Mouse (Mus musculus) forebrain, embryonic 10.5 days (tissue): Measurements from ENCODE around the gene C130050O18Rik. TPM values are rescaled to one million over a fixed set of nuclear protein-coding genes. Genes with fewer than 3 reads are reported as not detected.

ENCODE experiments used
- DNase-seq: peaks from one replicate; pipeline ENCODE4 v3.0.0-alpha.2; 2017; ENCODE audit warnings: low spot score; ENCODE audit errors: extremely low spot score
- H3K27ac ChIP-seq: fragments of 300-500 bp; sonication (generic); 2 replicates; pipeline ENCODE4 v1.5.1; 2016; ENCODE audit warnings: mild to moderate bottlenecking
- H3K27me3 ChIP-seq: fragments of 300-500 bp; sonication (generic); 2 replicates; pipeline ENCODE4 v1.6.1; 2016; ENCODE audit warnings: mild to moderate bottlenecking; ENCODE audit not compliant: poor library complexity, severe bottlenecking
- H3K36me3 ChIP-seq: fragments of 300-500 bp; sonication (generic); replicated peaks from 2 replicates; pipeline ENCODE4 v1.6.1; 2016; ENCODE audit warnings: mild to moderate bottlenecking, moderate library complexity
- H3K4me1 ChIP-seq: fragments of 300-500 bp; sonication (generic); 2 replicates; pipeline ENCODE4 v1.6.1; 2016
- H3K4me3 ChIP-seq: fragments of 300-500 bp; sonication (generic); 2 replicates; pipeline ENCODE4 v1.5.1; 2016; ENCODE audit warnings: mild to moderate bottlenecking, moderate library complexity
- H3K9me3 ChIP-seq: fragments of 300-500 bp; sonication (generic); 2 replicates; pipeline ENCODE4 v1.6.1; 2016; ENCODE audit warnings: mild to moderate bottlenecking, moderate library complexity
- WGBS: fragments of 180-500 bp; shearing (Covaris S2); methylation state at CpG from one replicate; pipeline ENCODE4 v1.1.7; 2016; 5-methylcytosine and 5-hydroxymethylcytosine counted together
- polyA plus RNA-seq: library from polyadenylated mRNA; unstranded; fragments of >200 nt; fragmentation: Nextera tagmentation; extraction: Ambion mirVana; gene quantifications from 2 replicates; pipeline ENCODE4 v1.2.1, GENCODE M21; 2016

C130050O18Rik gene
- polyA plus RNA-seq, 1 experiment from 2014 or later = 0.15 TPM

DNA sequence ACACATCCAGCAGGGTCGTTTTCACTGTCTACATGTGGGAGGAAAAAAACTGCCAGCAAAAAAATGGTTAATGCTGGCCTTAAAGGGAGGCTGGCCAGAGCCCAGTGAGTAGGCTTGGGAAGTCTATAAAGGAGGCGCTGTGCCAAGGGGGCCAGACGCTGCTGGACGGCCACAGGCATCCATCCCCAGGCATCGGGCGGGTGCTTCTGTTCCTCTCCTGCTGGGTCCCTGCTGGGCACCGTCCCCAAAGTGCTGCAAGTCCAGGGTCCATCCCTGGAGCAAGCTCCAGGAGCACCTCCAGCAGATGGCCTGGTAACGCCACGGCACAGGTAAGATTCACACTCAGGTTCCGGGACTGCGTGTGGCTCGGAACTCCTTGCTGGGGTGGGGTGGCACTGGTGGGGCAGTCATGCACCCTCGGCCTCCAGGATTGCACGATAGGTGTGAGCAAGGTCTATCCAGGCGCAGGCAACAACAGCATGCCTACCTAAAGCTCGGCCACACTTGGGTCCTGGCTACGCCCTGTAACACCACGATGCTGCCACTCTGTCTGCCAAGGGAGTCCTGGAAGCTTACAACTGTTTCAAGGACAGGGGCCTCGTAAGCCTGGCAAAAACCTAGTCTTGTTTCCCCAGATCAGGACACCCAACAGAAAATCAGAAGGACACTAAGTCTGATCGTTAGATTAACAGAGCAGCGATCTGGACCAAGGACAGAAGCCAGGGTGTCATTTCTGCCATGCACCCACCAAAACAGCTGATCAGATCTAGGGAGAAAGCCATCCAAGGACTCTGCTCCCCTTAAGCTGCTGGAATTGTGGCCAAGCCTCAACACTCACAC is 18.2 kb downstream of the C130050O18Rik start, which contains the start of gene Gper1:
TSS of gene Gper1 (plus strand) at position 126 of the 840 bp plus-strand sequence.
- Histone ChIP-seq H3K4me3 (no peak within 1 kb of the TSS), H3K4me1 (peaks cover 24% of the 10 kb centered on the region), H3K27me3 (no peaks in the 10 kb centered on the region), H3K27ac (peak within 1 kb of the TSS; percentile 53; the same call in 1 of the 2 replicates), H3K9me3 (no peaks in the 10 kb centered on the region), H3K36me3 (peaks cover 10% of the 10 kb centered on the region)
- no peak for DNase-seq
- WGBS = 66% methylated on average over 21 of the region's 21 CpGs

- 91% methylated on average over 9 of the region's 9 CpGs for WGBS
- no peaks in the 10 kb centered on the region for H3K27me3 ChIP-seq
- H3K4me1 ChIP-seq = peaks cover 31% of the 10 kb centered on the region
- H3K36me3 ChIP-seq = peaks cover 10% of the 10 kb centered on the region
- DNase-seq = no peak
- no peaks in the 10 kb centered on the region for H3K9me3 ChIP-seq
- H3K4me3 ChIP-seq = no peak overlapping the region
- H3K27ac ChIP-seq = no peak overlapping the region
Observed at GRCm38 (mm10) chr5:139425198-139425597, 20.1 kb downstream of the C130050O18Rik start.

DNA sequence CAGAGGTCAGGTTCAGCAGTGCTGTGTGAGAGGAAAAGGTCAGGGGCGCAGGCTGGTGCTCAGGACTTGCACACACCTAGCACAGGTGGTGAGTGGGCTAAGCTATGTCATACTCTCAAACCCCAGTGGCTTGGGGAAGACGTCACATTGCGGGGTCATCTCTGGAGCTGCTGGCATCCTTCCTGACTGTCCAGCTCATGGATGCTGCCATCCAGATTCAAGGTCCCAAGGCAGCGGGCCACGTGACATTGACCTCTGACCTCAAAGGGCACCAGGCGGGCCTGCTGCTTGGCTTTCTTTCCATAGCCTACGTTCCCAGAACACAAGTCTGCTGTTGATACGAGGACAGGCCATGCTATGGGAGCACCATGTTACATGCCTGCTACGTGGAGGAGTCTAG is 21.9 kb downstream of the C130050O18Rik start:
- no peaks in the 10 kb centered on the region for H3K9me3 ChIP-seq
- H3K27me3 ChIP-seq = no peaks in the 10 kb centered on the region
- H3K27ac ChIP-seq = no peak overlapping the region
- peaks cover 49% of the 10 kb centered on the region for H3K4me1 ChIP-seq
- H3K4me3 ChIP-seq = no peak overlapping the region
- DNase-seq = no peak
- H3K36me3 ChIP-seq = peaks cover 10% of the 10 kb centered on the region
- WGBS = 92% methylated on average over 9 of the region's 9 CpGs

DNA sequence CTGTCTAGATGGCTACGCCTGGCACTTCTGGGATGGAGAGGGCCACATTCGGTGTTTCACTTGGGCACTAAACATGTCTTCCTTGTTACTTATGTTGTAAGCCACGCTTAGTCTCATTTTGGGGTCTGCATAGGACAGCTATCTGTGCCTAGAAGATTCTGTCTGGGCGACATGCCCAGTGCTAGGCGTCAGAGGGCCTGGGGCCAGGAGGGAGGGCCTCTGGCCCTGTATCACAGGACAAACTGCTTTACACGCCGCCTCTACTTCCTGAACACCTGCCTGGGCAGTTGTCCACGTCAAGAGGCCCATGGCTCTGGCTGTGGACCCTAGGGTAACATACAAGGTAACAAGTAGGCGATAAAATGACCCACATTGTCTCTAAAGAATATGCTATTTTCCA is 22.9 kb downstream of the C130050O18Rik start:
- Histone ChIP-seq H3K4me1 (peaks cover 52% of the 10 kb centered on the region), H3K27me3 (no peaks in the 10 kb centered on the region), H3K27ac (no peak overlapping the region), H3K9me3 (no peaks in the 10 kb centered on the region), H3K36me3 (peaks cover 10% of the 10 kb centered on the region), H3K4me3 (no peak overlapping the region)
- DNase-seq = no peak
- 90% methylated on average over 9 of the region's 9 CpGs for WGBS

- Histone ChIP-seq H3K4me1 (peaks cover 62% of the 10 kb centered on the region), H3K4me3 (no peak overlapping the region), H3K27ac (peak overlapping the region; percentile 33; the same call in 1 of the 2 replicates), H3K36me3 (peaks cover 10% of the 10 kb centered on the region), H3K9me3 (no peaks in the 10 kb centered on the region), H3K27me3 (no peaks in the 10 kb centered on the region)
- 73% methylated on average over 12 of the region's 12 CpGs for WGBS
- no peak for DNase-seq
Observed at GRCm38 (mm10) chr5:139429818-139430341, 24.8 kb downstream of the C130050O18Rik start.

- peak overlapping the region; percentile 65 for H3K27ac ChIP-seq
- WGBS = 24% methylated on average over 6 of the region's 6 CpGs
Observed at GRCm38 (mm10) chr5:139432333-139432732, 27.3 kb downstream of the C130050O18Rik start.

DNA sequence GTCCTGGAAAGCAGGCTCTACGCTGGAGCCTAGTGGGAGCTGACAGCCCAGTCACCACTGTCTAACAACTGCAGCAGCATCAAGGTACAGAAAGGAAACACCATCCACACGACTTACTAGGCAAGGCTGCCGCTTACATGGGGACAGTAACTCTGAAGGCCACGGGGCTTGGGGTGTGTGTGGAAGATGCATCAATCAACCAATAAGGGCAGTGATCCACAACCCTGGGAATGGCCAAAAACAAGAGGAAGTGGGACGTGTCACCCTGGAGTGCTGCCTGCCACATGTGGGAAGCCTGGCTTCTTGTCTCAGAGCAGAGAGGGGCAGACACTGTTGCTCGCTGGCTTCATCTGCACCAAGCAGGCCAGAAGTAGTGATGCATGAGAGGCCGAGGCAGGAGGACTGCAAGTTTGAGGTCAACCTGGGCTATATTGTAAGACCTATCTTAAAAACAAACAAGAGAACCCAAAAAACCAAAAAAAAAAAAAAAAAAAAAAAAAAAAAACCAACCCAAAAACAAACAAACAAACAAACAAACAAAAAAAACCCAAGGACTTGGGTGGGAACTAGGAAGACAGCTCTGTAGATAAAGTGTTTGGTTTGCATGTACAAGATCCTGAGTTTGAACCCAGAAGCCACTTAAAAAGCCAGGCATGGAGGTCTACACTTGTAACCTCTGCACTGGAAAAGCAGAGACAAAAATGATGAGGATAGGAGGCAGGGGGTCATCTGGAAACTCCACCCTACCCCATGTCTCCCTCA is 27.8 kb downstream of the C130050O18Rik start:
- Histone ChIP-seq H3K36me3 (peaks cover 5% of the 10 kb centered on the region; the same call in 1 of the 2 replicates), H3K27ac (peak overlapping the region; percentile 65; the same call in 1 of the 2 replicates), H3K27me3 (no peaks in the 10 kb centered on the region), H3K9me3 (no peaks in the 10 kb centered on the region), H3K4me1 (peaks cover 77% of the 10 kb centered on the region), H3K4me3 (no peak overlapping the region)
- no peak for DNase-seq
- 46% methylated on average over 7 of the region's 7 CpGs for WGBS

More at GRCm38 (mm10) chr5:139432333-139432732, 27.3 kb downstream of the C130050O18Rik start:
- H3K36me3 ChIP-seq = peaks cover 5% of the 10 kb centered on the region; the same call in 1 of the 2 replicates
- H3K9me3 ChIP-seq = no peaks in the 10 kb centered on the region
- H3K27me3 ChIP-seq = no peaks in the 10 kb centered on the region
- DNase-seq = no peak
- no peak overlapping the region for H3K4me3 ChIP-seq
- H3K4me1 ChIP-seq = peaks cover 77% of the 10 kb centered on the region

- no peaks in the 10 kb centered on the region for H3K27me3 ChIP-seq
- no peaks in the 10 kb centered on the region for H3K9me3 ChIP-seq
- H3K4me3 ChIP-seq = no peak overlapping the region
- H3K36me3 ChIP-seq = peaks cover 5% of the 10 kb centered on the region; the same call in 1 of the 2 replicates
- DNase-seq = no peak
- 84% methylated on average over 9 of the region's 9 CpGs for WGBS
- peak overlapping the region; percentile 9; the same call in 1 of the 2 replicates for H3K27ac ChIP-seq
- H3K4me1 ChIP-seq = peaks cover 73% of the 10 kb centered on the region
Observed at GRCm38 (mm10) chr5:139433842-139434568, 28.9 kb downstream of the C130050O18Rik start.

DNA sequence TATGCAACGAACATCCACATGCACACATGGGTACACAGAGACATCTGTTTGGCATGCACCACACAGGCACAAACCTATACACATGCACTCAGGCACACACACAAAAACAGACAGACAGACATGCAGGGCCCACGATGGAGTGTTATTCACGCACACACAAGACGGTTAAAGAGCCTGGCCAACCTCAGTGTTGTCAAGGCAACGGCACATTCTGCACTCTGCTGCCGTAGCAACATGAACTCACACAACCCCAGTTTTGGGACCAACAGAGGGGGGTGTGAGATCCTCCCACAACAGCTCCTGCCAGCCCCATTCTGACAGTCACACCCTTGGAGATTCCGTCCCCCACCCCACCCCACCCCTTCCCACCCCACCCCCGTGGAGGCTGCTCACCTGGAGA is 29.9 kb downstream of the C130050O18Rik start:
- Histone ChIP-seq H3K4me1 (peaks cover 64% of the 10 kb centered on the region), H3K27ac (0 out of 2 replicates have a peak overlapping the region, but pooled peaks have one; percentile 9), H3K4me3 (no peak overlapping the region), H3K36me3 (peaks cover 5% of the 10 kb centered on the region; the same call in 1 of the 2 replicates), H3K27me3 (no peaks in the 10 kb centered on the region), H3K9me3 (no peaks in the 10 kb centered on the region)
- DNase-seq = peak; percentile 37
- 53% methylated on average over 8 of the region's 8 CpGs for WGBS

- no peaks in the 10 kb centered on the region for H3K9me3 ChIP-seq
- no peak for DNase-seq
- WGBS = 93% methylated on average over 4 of the region's 4 CpGs
- peaks cover 35% of the 10 kb centered on the region for H3K4me1 ChIP-seq
- H3K4me3 ChIP-seq = no peak overlapping the region
- H3K36me3 ChIP-seq = peaks cover 5% of the 10 kb centered on the region; the same call in 1 of the 2 replicates
- H3K27ac ChIP-seq = no peak overlapping the region
- H3K27me3 ChIP-seq = no peaks in the 10 kb centered on the region
Observed at GRCm38 (mm10) chr5:139437769-139438168, 32.7 kb downstream of the C130050O18Rik start.

DNA sequence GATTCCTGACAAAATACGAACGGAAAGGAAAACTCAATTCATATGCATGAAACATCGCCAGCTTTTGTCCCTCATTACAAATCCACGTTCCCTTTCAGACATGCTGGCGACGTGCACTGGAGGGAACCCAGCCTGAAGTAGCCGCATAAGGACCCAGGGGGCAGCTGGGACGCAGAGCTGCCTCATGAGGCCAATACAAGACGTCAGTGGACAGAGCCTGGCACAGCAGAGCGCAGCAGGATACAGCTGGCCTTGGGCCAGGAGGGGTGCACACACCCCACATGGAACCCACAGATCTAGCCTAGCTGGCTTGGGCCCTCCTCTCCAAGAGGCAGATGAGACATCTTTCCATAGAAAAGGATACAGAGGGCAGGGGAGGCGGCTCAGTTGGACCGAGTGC is 33.4 kb downstream of the C130050O18Rik start:
- H3K27ac ChIP-seq = peak overlapping the region; percentile 53; the same call in 1 of the 2 replicates
- no peaks in the 10 kb centered on the region for H3K9me3 ChIP-seq
- peaks cover 31% of the 10 kb centered on the region for H3K4me1 ChIP-seq
- DNase-seq = no peak
- WGBS = 92% methylated on average over 12 of the region's 12 CpGs
- no peak overlapping the region for H3K4me3 ChIP-seq
- peaks cover 5% of the 10 kb centered on the region; the same call in 1 of the 2 replicates for H3K36me3 ChIP-seq
- no peaks in the 10 kb centered on the region for H3K27me3 ChIP-seq

GRCm38 (mm10) chr5:139440451-139440850 is 35.4 kb downstream of the C130050O18Rik start:
- DNase-seq = no peak
- Histone ChIP-seq H3K36me3 (peaks cover 5% of the 10 kb centered on the region; the same call in 1 of the 2 replicates), H3K4me3 (no peak overlapping the region), H3K4me1 (peaks cover 11% of the 10 kb centered on the region), H3K9me3 (no peaks in the 10 kb centered on the region), H3K27me3 (no peaks in the 10 kb centered on the region), H3K27ac (no peak overlapping the region)
- WGBS = 94% methylated on average over 5 of the region's 5 CpGs
